Mouse (Mus musculus) lung, postnatal 0 days (tissue): ENCODE measurements around the gene Polr3c. TPM values are rescaled to one million over a fixed set of nuclear protein-coding genes. Genes with fewer than 3 reads are reported as not detected.

ENCODE experiments used
- ATAC-seq: fragments of 200-750 bp; cut with Nextera tagmentation; 2 replicates; pipeline ENCODE4 v1.8.0; 2017; ENCODE audit warnings: moderate library complexity
- DNase-seq: peaks from one replicate; pipeline ENCODE4 v3.0.0-alpha.2; 2016; ENCODE audit warnings: low spot score
- H3K27ac ChIP-seq: fragments of 300-500 bp; sonication (generic); 2 replicates; pipeline ENCODE4 v1.5.1; 2014; ENCODE audit warnings: antibody characterized with exemption, mild to moderate bottlenecking, low read length, mixed read lengths
- H3K27me3 ChIP-seq: fragments of 300-500 bp; sonication (generic); replicated peaks from 2 replicates; pipeline ENCODE4 v1.6.1; 2014; ENCODE audit warnings: low read length, mixed read lengths; ENCODE audit not compliant: insufficient read depth
- H3K36me3 ChIP-seq: fragments of 300-500 bp; sonication (generic); 2 replicates; pipeline ENCODE4 v1.6.1; 2014; ENCODE audit warnings: low read length, mixed read lengths; ENCODE audit not compliant: insufficient read depth
- H3K4me1 ChIP-seq: fragments of 300-500 bp; sonication (generic); 2 replicates; pipeline ENCODE4 v1.6.1; 2014; ENCODE audit warnings: antibody characterized with exemption, low read depth, low read length, mixed read lengths; ENCODE audit not compliant: insufficient read depth
- H3K4me2 ChIP-seq: fragments of 300-500 bp; sonication (generic); replicated peaks from 2 replicates; pipeline ENCODE4 v1.6.1; 2014; ENCODE audit warnings: low read depth, mild to moderate bottlenecking, low read length, moderate library complexity, mixed read lengths
- H3K4me3 ChIP-seq: fragments of 300-500 bp; sonication (generic); 2 replicates; pipeline ENCODE4 v1.5.1; 2014; ENCODE audit warnings: low read depth, low read length
- H3K9ac ChIP-seq: fragments of 300-500 bp; sonication (generic); replicated peaks from 2 replicates; pipeline ENCODE4 v1.6.1; 2014; ENCODE audit warnings: low read depth, mild to moderate bottlenecking
- H3K9me3 ChIP-seq: fragments of 300-500 bp; sonication (generic); 2 replicates; pipeline ENCODE4 v1.6.1; 2016; ENCODE audit warnings: low read length, mixed read lengths
- CTCF ChIP-seq: IDR thresholded peaks from 2 replicates; pipeline ENCODE4 v1.5.1; 2016; ENCODE audit warnings: antibody characterized with exemption, mild to moderate bottlenecking
- EP300 ChIP-seq: IDR thresholded peaks from 2 replicates; pipeline ENCODE4 v1.6.1; 2016; ENCODE audit warnings: antibody characterized with exemption, mild to moderate bottlenecking, control low read depth
- WGBS: fragments of 180-500 bp; shearing (Covaris S2); extraction: QIAGEN DNeasy Blood & Tissue Kit; methylation state at CpG from one replicate; pipeline ENCODE4 v1.1.7; 2014; 5-methylcytosine and 5-hydroxymethylcytosine counted together
- polyA plus RNA-seq: library from polyadenylated mRNA; unstranded; fragments of >200 nt; fragmentation: Nextera tagmentation; extraction: Ambion mirVana; gene quantifications from 2 replicates; pipeline ENCODE4 v1.2.1, GENCODE M21; 2015

Gene Polr3c
- polyA plus RNA-seq, 1 experiment from 2014 or later, result 17.9 TPM

GRCm38 (mm10) chr3:96719173-96719572 lies 8.3 kb downstream of the Polr3c start:
- Histone ChIP-seq H3K4me3 (no peak overlapping the region), H3K27me3 (no peaks in the 10 kb centered on the region), H3K27ac (no peak overlapping the region), H3K9ac (no peak overlapping the region), H3K36me3 (peaks cover 27% of the 10 kb centered on the region; the same call in 1 of the 2 replicates), H3K9me3 (no peaks in the 10 kb centered on the region), H3K4me1 (no peaks in the 10 kb centered on the region), H3K4me2 (no peak overlapping the region)
- TF ChIP-seq EP300, result no peak
- TF ChIP-seq CTCF, result peak; percentile 66
- 39% methylated on average over 14 of the region's 14 CpGs for WGBS
- peak; percentile 32 for DNase-seq
- no peak; the same call in 1 of the 2 replicates for ATAC-seq

GRCm38 (mm10) chr3:96715854-96716253 lies 11.6 kb downstream of the Polr3c start:
- no peaks in the 10 kb centered on the region for H3K9me3 ChIP-seq
- peak; percentile 69 for DNase-seq
- H3K9ac ChIP-seq, result no peak overlapping the region
- no peaks in the 10 kb centered on the region for H3K4me1 ChIP-seq
- TF ChIP-seq EP300 (no peak), CTCF (no peak)
- WGBS, result 58% methylated on average over 2 of the region's 2 CpGs
- H3K27me3 ChIP-seq, result no peaks in the 10 kb centered on the region
- H3K4me2 ChIP-seq, result no peak overlapping the region
- H3K4me3 ChIP-seq, result no peak overlapping the region
- peak overlapping the region; percentile 34 for H3K27ac ChIP-seq
- peaks cover 42% of the 10 kb centered on the region for H3K36me3 ChIP-seq
- peak; percentile 78 for ATAC-seq

GRCm38 (mm10) chr3:96714286-96714685 lies 13.1 kb downstream of the Polr3c start:
- ATAC-seq (peak; percentile 52), DNase-seq (no peak)
- Histone ChIP-seq H3K9ac (no peak overlapping the region), H3K4me1 (no peaks in the 10 kb centered on the region), H3K4me3 (no peak overlapping the region), H3K36me3 (peaks cover 40% of the 10 kb centered on the region), H3K4me2 (no peak overlapping the region), H3K27ac (no peak overlapping the region), H3K27me3 (no peaks in the 10 kb centered on the region), H3K9me3 (no peaks in the 10 kb centered on the region)
- TF ChIP-seq CTCF, result no peak
- no peak for TF ChIP-seq EP300
- 61% methylated on average over 5 of the region's 5 CpGs for WGBS

- TF ChIP-seq EP300 (no peak), CTCF (no peak)
- H3K27ac ChIP-seq, result no peak overlapping the region
- ATAC-seq (0 out of 2 replicates have a peak, but pooled peaks have one; percentile 1), DNase-seq (no peak)
- H3K9me3 ChIP-seq, result no peaks in the 10 kb centered on the region
- H3K4me1 ChIP-seq, result peaks cover 6% of the 10 kb centered on the region; the same call in 1 of the 2 replicates
- no peak overlapping the region for H3K9ac ChIP-seq
- peak overlapping the region; percentile 73; the same call in 1 of the 2 replicates for H3K4me2 ChIP-seq
- peaks cover 35% of the 10 kb centered on the region for H3K36me3 ChIP-seq
- WGBS, result 54% methylated on average over 2 of the region's 2 CpGs
- no peak overlapping the region for H3K4me3 ChIP-seq
- no peaks in the 10 kb centered on the region for H3K27me3 ChIP-seq
These were observed 18.8 kb downstream of the Polr3c start for GRCm38 (mm10) chr3:96708684-96709064.

- Histone ChIP-seq H3K9ac (peak within 1 kb of the TSS; percentile 13; the same call in 1 of the 2 replicates), H3K4me2 (peak within 1 kb of the TSS; percentile 73), H3K4me1 (peaks cover 6% of the 10 kb centered on the region; the same call in 1 of the 2 replicates), H3K36me3 (peaks cover 29% of the 10 kb centered on the region), H3K9me3 (no peaks in the 10 kb centered on the region), H3K27me3 (no peaks in the 10 kb centered on the region), H3K4me3 (peak within 1 kb of the TSS; percentile 36), H3K27ac (no peak within 1 kb of the TSS)
- TF ChIP-seq EP300 (no peak), CTCF (peak; percentile 98)
- ATAC-seq, result peak; percentile 94
- peak; percentile 86 for DNase-seq
- WGBS, result 5% methylated on average over 39 of the region's 42 CpGs
These were observed 19.3 kb downstream of the Polr3c start, which contains the start of gene Nudt17 for GRCm38 (mm10) chr3:96707903-96708683. TSS of gene Nudt17 (minus strand) at chr3:96708562.

- peak; percentile 13 for DNase-seq
- WGBS, result 62% methylated on average over 7 of the region's 7 CpGs
These were observed 20.4 kb downstream of the Polr3c start for GRCm38 (mm10) chr3:96706984-96707383.

More at GRCm38 (mm10) chr3:96706984-96707383, 20.4 kb downstream of the Polr3c start:
- Histone ChIP-seq H3K4me3 (no peak overlapping the region), H3K27ac (no peak overlapping the region), H3K9me3 (no peaks in the 10 kb centered on the region), H3K27me3 (no peaks in the 10 kb centered on the region), H3K4me1 (peaks cover 6% of the 10 kb centered on the region; the same call in 1 of the 2 replicates), H3K9ac (no peak overlapping the region), H3K4me2 (no peak overlapping the region), H3K36me3 (peaks cover 27% of the 10 kb centered on the region)
- TF ChIP-seq CTCF, result no peak
- no peak for TF ChIP-seq EP300
- ATAC-seq, result no peak
